Mouse (Mus musculus) limb, embryonic 11.5 days (tissue): Measurements from ENCODE around the gene Tmem258. TPM values are rescaled to one million over a fixed set of nuclear protein-coding genes. Genes with fewer than 3 reads are reported as not detected.
A peak's percentile ranks its signal among the peaks of the same experiment; 100 is the strongest.

Source experiments
- ATAC-seq: fragments of 200-750 bp; cut with Nextera tagmentation; 2 replicates; pipeline ENCODE4 v1.8.0; 2017; ENCODE audit warnings: low read depth; ENCODE audit not compliant: insufficient number of reproducible peaks, low FRiP score, low TSS enrichment
- DNase-seq: peaks from one replicate; pipeline ENCODE4 v3.0.0-alpha.2; 2015; ENCODE audit warnings: low spot score
- H3K27ac ChIP-seq: fragments of 300-500 bp; sonication (generic); replicated peaks from 2 replicates; pipeline ENCODE4 v1.5.1; 2014; ENCODE audit warnings: low read depth, mild to moderate bottlenecking, low read length
- H3K27me3 ChIP-seq: fragments of 300-500 bp; sonication (generic); 2 replicates; pipeline ENCODE4 v1.6.1; 2014; ENCODE audit warnings: mild to moderate bottlenecking, low read length, mixed read lengths; ENCODE audit not compliant: control insufficient read depth, insufficient read depth
- H3K36me3 ChIP-seq: fragments of 300-500 bp; sonication (generic); 2 replicates; pipeline ENCODE4 v1.6.1; 2014; ENCODE audit warnings: mild to moderate bottlenecking, low read length, moderate library complexity, mixed read lengths; ENCODE audit not compliant: control insufficient read depth, insufficient read depth
- H3K4me1 ChIP-seq: fragments of 300-500 bp; sonication (generic); 2 replicates; pipeline ENCODE4 v1.6.1; 2014; ENCODE audit warnings: low read length, mixed read lengths; ENCODE audit not compliant: control insufficient read depth, insufficient read depth
- H3K4me2 ChIP-seq: fragments of 300-500 bp; sonication (generic); 2 replicates; pipeline ENCODE4 v1.6.1; 2014; ENCODE audit warnings: low read depth, mild to moderate bottlenecking, moderate library complexity; ENCODE audit not compliant: severe bottlenecking
- H3K4me3 ChIP-seq: fragments of 300-500 bp; sonication (generic); 2 replicates; pipeline ENCODE4 v1.5.1; 2014; ENCODE audit warnings: low read depth, low read length
- H3K9ac ChIP-seq: fragments of 300-500 bp; sonication (generic); 2 replicates; pipeline ENCODE4 v1.6.1; 2014; ENCODE audit warnings: mild to moderate bottlenecking, low read length
- H3K9me3 ChIP-seq: fragments of 300-500 bp; sonication (generic); 2 replicates; pipeline ENCODE4 v1.6.1; 2016; ENCODE audit warnings: low read length; ENCODE audit not compliant: control insufficient read depth
- WGBS: fragments of 180-500 bp; shearing (Covaris S2); extraction: QIAGEN DNeasy Blood & Tissue Kit; methylation state at CpG from one replicate; pipeline ENCODE4 v1.1.7; 2014; 5-methylcytosine and 5-hydroxymethylcytosine counted together
- polyA plus RNA-seq: library from polyadenylated mRNA; unstranded; fragments of >200 nt; fragmentation: Nextera tagmentation; extraction: Ambion mirVana; gene quantifications from 2 replicates; pipeline ENCODE4 v1.2.1, GENCODE M21; 2014

Tmem258 gene
- polyA plus RNA-seq, 1 experiment from 2014 or later, result 442 TPM

- no peak for ATAC-seq
- 43% methylated on average over 3 of the region's 3 CpGs for WGBS
These were observed 15.3 kb downstream of the Tmem258 start for GRCm38 (mm10) chr19:10219108-10219507.

GRCm38 (mm10) chr19:10219593-10219992 is 15.8 kb downstream of the Tmem258 start:
- Histone ChIP-seq H3K4me3 (no peak overlapping the region), H3K27ac (no peak overlapping the region), H3K4me2 (no peak overlapping the region), H3K27me3 (no peaks in the 10 kb centered on the region), H3K4me1 (peaks cover 6% of the 10 kb centered on the region; the same call in 1 of the 2 replicates), H3K9me3 (no peaks in the 10 kb centered on the region), H3K9ac (no peak overlapping the region), H3K36me3 (no peaks in the 10 kb centered on the region)
- DNase-seq (no peak), ATAC-seq (no peak)
- whole genome bisulfite sequencing, result 71% methylated on average over 6 of the region's 6 CpGs

More at GRCm38 (mm10) chr19:10219108-10219507, 15.3 kb downstream of the Tmem258 start:
- Histone ChIP-seq H3K4me1 (peaks cover 6% of the 10 kb centered on the region; the same call in 1 of the 2 replicates), H3K9me3 (no peaks in the 10 kb centered on the region), H3K4me3 (no peak overlapping the region), H3K36me3 (no peaks in the 10 kb centered on the region), H3K27me3 (no peaks in the 10 kb centered on the region), H3K27ac (no peak overlapping the region), H3K4me2 (no peak overlapping the region), H3K9ac (no peak overlapping the region)
- DNase-seq, result peak; percentile 70

GRCm38 (mm10) chr19:10221585-10221984 is 17.8 kb downstream of the Tmem258 start:
- DNase-seq, result peak; percentile 38
- Histone ChIP-seq H3K9ac (no peak overlapping the region), H3K4me1 (peaks cover 10% of the 10 kb centered on the region; the same call in 1 of the 2 replicates), H3K27me3 (no peaks in the 10 kb centered on the region), H3K27ac (no peak overlapping the region), H3K4me2 (no peak overlapping the region), H3K36me3 (no peaks in the 10 kb centered on the region), H3K4me3 (no peak overlapping the region), H3K9me3 (no peaks in the 10 kb centered on the region)
- WGBS, result 19% methylated on average over 4 of the region's 4 CpGs
- no peak for ATAC-seq

GRCm38 (mm10) chr19:10222656-10223055 is 18.8 kb downstream of the Tmem258 start:
- no peaks in the 10 kb centered on the region for H3K36me3 ChIP-seq
- H3K9ac ChIP-seq, result no peak overlapping the region
- ATAC-seq (no peak), DNase-seq (no peak)
- WGBS, result 18% methylated on average over 8 of the region's 8 CpGs
- H3K4me3 ChIP-seq, result no peak overlapping the region
- H3K4me2 ChIP-seq, result no peak overlapping the region
- no peaks in the 10 kb centered on the region for H3K27me3 ChIP-seq
- no peaks in the 10 kb centered on the region for H3K9me3 ChIP-seq
- H3K4me1 ChIP-seq, result peaks cover 10% of the 10 kb centered on the region; the same call in 1 of the 2 replicates
- no peak overlapping the region for H3K27ac ChIP-seq

GRCm38 (mm10) chr19:10223561-10223960 is 19.7 kb downstream of the Tmem258 start:
- Histone ChIP-seq H3K9ac (no peak overlapping the region), H3K4me1 (peaks cover 10% of the 10 kb centered on the region; the same call in 1 of the 2 replicates), H3K4me2 (no peak overlapping the region), H3K27ac (no peak overlapping the region), H3K4me3 (no peak overlapping the region), H3K27me3 (no peaks in the 10 kb centered on the region), H3K36me3 (no peaks in the 10 kb centered on the region), H3K9me3 (no peaks in the 10 kb centered on the region)
- ATAC-seq (no peak), DNase-seq (no peak)
- WGBS, result 74% methylated on average over 4 of the region's 4 CpGs

GRCm38 (mm10) chr19:10224637-10225453 is 21.0 kb downstream of the Tmem258 start:
- ATAC-seq, result no peak
- Histone ChIP-seq H3K27me3 (no peaks in the 10 kb centered on the region), H3K27ac (no peak overlapping the region), H3K9me3 (no peaks in the 10 kb centered on the region), H3K4me2 (0 out of 2 replicates have a peak overlapping the region, but pooled peaks have one; percentile 15), H3K4me3 (no peak overlapping the region), H3K4me1 (peaks cover 10% of the 10 kb centered on the region; the same call in 1 of the 2 replicates), H3K9ac (peak overlapping the region; percentile 30; the same call in 1 of the 2 replicates), H3K36me3 (no peaks in the 10 kb centered on the region)
- DNase-seq, result no peak
- 41% methylated on average over 26 of the region's 26 CpGs for WGBS

GRCm38 (mm10) chr19:10225767-10226166 is 22.0 kb downstream of the Tmem258 start:
- H3K9ac ChIP-seq, result no peak overlapping the region
- no peaks in the 10 kb centered on the region for H3K9me3 ChIP-seq
- DNase-seq (no peak), ATAC-seq (no peak)
- H3K36me3 ChIP-seq, result no peaks in the 10 kb centered on the region
- no peak overlapping the region for H3K27ac ChIP-seq
- H3K4me2 ChIP-seq, result no peak overlapping the region
- H3K4me1 ChIP-seq, result peaks cover 10% of the 10 kb centered on the region; the same call in 1 of the 2 replicates
- no peaks in the 10 kb centered on the region for H3K27me3 ChIP-seq
- no peak overlapping the region for H3K4me3 ChIP-seq
- 81% methylated on average over 4 of the region's 4 CpGs for WGBS

- under 1% methylated on average over 7 of the region's 7 CpGs for WGBS
- Histone ChIP-seq H3K9ac (no peak overlapping the region; the same call in 1 of the 2 replicates), H3K9me3 (no peaks in the 10 kb centered on the region), H3K4me2 (no peak overlapping the region), H3K4me3 (no peak overlapping the region), H3K4me1 (peaks cover 24% of the 10 kb centered on the region), H3K27ac (no peak overlapping the region), H3K27me3 (no peaks in the 10 kb centered on the region), H3K36me3 (no peaks in the 10 kb centered on the region; the same call in 1 of the 2 replicates)
- DNase-seq (peak; percentile 55), ATAC-seq (no peak)
These were observed 27.2 kb downstream of the Tmem258 start for GRCm38 (mm10) chr19:10231016-10231415.
